Mouse (Mus musculus) embryonic stem cell, embryonic (primary cell): ENCODE data around the gene Ccdc86.

ENCODE experiments used
- CTCF ChIA-PET, 4 experiments: fragments of 300-600 bp in 2 of 4; fragments of 350-600 bp in 2 of 4; sonication (Branson Sonifier 250); formaldehyde crosslinking; loops; one replicate each; lab custom pipeline; 2022; ENCODE audit warnings: inconsistent platforms in 2 of 4; lab: Charles Lee
- POLR2A ChIA-PET, 4 experiments: fragments of 300-600 bp in 2 of 4; fragments of 350-600 bp in 2 of 4; sonication (Branson Sonifier 250); formaldehyde crosslinking; loops; one replicate each; lab custom pipeline; 2022; ENCODE audit warnings: antibody characterized with exemption in 4 of 4, inconsistent platforms in 1 of 4; lab: Charles Lee

The Ccdc86 gene

DNA sequence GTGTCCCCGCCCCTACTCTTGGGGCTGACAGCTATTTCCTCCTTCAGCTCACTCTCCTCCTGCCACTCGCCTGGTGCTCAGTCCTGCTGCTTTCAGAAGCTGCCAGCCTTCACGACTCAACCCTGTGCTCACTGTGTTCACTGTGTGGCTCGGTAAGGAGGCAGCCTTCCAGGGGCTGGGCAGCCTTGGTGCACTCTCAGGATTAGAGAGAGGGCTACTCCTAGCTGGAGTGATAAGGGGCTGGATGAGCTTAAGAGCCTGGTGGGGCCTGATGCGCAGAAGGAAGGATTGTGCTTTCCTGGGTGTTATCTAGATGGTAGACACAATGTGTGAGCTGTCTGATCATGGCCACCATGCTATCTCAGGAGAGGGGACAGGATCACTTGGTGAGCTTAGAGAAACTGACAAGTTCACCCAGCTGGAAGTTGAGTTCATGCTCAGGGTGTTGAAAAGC, 11.9 kb downstream of the Ccdc86 start, which contains the start of gene Ptgdr2:
Gene Ptgdr2 (plus strand): TSS at position 51 of the 454 bp plus-strand sequence.
- ChIA-PET CTCF (interaction anchor here (0.6 to 3.4 kb wide), 26 partner anchors 9 to 396 kb away, joined by 3 to 24 read pairs (median 4); partner anchors contain the start of genes Ccdc86 (in 1 of the 4) and Zp1 (in 1 of the 4)), POLR2A (interaction anchor here in 3 of 4 experiments (0.5 to 5.0 kb wide), 24 partner anchors 10 to 331 kb away, joined by 3 to 29 read pairs (median 3); partner anchors contain the start of genes Ccdc86 (in 2 of the 3), Prpf19 (in 1 of the 3) and Zp1 (in 1 of the 3))

DNA sequence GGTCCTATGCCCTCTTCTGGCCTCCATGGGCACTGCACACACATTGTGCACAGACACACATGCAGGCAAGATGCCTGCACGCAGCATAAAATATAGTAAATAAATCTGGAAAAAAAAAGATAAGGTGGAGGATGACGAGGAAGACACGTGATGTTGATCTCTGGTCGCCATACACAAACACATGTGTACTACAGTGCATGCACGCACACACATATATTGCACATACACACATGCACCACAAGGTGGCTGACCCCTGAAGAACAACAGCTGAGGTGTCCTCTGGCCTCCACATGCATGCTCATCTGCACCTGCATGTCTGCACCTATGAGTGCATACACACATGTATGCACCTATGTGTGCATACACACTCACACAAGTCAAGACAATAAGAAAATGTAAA, 13.0 kb downstream of the Ccdc86 start:
- POLR2A ChIA-PET, result interaction anchor here in 3 of 4 experiments (0.5 to 5.0 kb wide), 7 partner anchors 13 to 1075 kb away, joined by 3 to 29 read pairs (median 4); partner anchors contain the start of genes Ccdc86 (in 2 of the 3) and Prpf19 (in 1 of the 3)

GRCm38 (mm10) chr19:10935029-10935428, 14.0 kb downstream of the Ccdc86 start:
- CTCF ChIA-PET, result interaction anchor here in 3 of 4 experiments (0.7 to 3.4 kb wide), 6 partner anchors 26 to 226 kb away, joined by 3 to 24 read pairs (median 4); no protein-coding TSS in a partner anchor
- POLR2A ChIA-PET, result no interaction called here

More for the DNA sequence above, 13.0 kb downstream of the Ccdc86 start:
- CTCF ChIA-PET, result interaction anchor here (0.6 to 3.4 kb wide), 26 partner anchors 8 to 227 kb away, joined by 3 to 24 read pairs (median 3); partner anchors contain the start of genes Ccdc86 (in 1 of the 4) and Zp1 (in 1 of the 4)

- ChIA-PET CTCF (interaction anchor here in 1 of 4 experiments (0.7 kb wide), 1 partner anchor 70 kb away, joined by 3 read pairs; no protein-coding TSS in a partner anchor), POLR2A (interaction anchor here in 1 of 4 experiments (1.3 kb wide), 1 partner anchor 23 kb away, joined by 3 read pairs; no protein-coding TSS in a partner anchor)
These were observed 18.4 kb downstream of the Ccdc86 start for GRCm38 (mm10) chr19:10930641-10931040.

- ChIA-PET CTCF (interaction anchor here in 3 of 4 experiments (0.5 to 1.0 kb wide), 5 partner anchors 53 to 285 kb away, joined by 3 to 8 read pairs (median 3); no protein-coding TSS in a partner anchor), POLR2A (interaction anchor here in 3 of 4 experiments (0.6 to 1.3 kb wide), 9 partner anchors 11 to 203 kb away, joined by 3 to 9 read pairs (median 4); partner anchors contain the start of gene Ptgdr2 (in 1 of the 3))
These were observed 22.4 kb downstream of the Ccdc86 start for GRCm38 (mm10) chr19:10926666-10927065.

DNA sequence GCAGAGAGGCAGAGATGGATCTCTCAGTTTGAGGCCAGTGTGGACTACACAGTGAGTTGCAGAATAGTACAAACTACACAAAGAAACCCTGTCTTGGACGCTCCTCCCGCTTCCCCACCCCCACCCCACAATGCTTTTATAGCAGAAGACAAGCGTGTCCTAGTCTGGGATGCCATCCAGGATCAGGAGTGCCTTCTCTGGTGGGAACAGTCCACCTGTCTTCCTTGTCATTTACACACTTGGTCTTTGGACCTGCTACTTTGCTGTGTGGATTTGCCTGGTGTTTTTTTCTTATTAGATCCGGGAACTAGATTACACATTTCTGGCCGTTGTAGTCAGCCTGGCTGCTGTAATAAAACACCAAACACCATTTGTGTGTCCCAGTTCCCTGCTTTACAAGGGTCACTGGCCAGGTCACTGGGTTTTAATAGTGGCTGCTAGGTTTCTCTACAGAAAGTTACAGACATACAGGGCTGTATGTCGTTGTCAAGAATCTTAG, 22.9 kb downstream of the Ccdc86 start:
- POLR2A ChIA-PET, result interaction anchor here in 2 of 4 experiments (1.1 to 1.3 kb wide), 3 partner anchors 15 to 21 kb away, joined by 3 to 4 read pairs (median 4); no protein-coding TSS in a partner anchor

GRCm38 (mm10) chr19:10924220-10924619, 24.8 kb downstream of the Ccdc86 start:
- ChIA-PET CTCF (interaction anchor here in 1 of 4 experiments (1.1 kb wide), 1 partner anchor 12 kb away, joined by 3 read pairs; no protein-coding TSS in a partner anchor), POLR2A (interaction anchor here in 2 of 4 experiments (1.0 to 1.2 kb wide), 2 partner anchors 25 kb away, joined by 3 to 4 read pairs; partner anchors contain the start of gene Ccdc86 (in 1 of the 2))

More for the DNA sequence above, 22.9 kb downstream of the Ccdc86 start:
- CTCF ChIA-PET, result interaction anchor here in 1 of 4 experiments (1.0 kb wide), 1 partner anchor 53 kb away, joined by 4 read pairs; no protein-coding TSS in a partner anchor

DNA sequence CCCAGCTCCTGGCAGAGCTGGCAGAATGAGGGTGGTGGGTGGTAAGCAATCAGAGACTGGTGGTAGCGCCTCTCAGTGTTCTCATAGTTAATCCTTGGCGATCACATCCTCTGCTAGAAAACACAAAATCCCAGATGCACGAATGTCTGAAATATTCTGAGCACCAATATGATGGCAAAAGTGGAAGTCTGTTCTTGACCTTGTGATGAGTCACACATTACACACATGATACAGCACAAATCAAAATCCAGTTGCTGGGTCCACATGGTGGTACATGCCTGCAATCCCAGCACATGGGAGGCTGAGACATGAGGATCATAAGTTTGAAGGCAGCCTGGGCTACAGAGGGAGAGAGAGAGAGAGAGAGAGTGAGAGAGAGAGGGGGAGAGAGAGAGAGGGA, 28.0 kb downstream of the Ccdc86 start:
- ChIA-PET POLR2A (interaction anchor here in 1 of 4 experiments (1.9 kb wide), 1 partner anchor 16 kb away, joined by 5 read pairs; the partner anchor contains the start of gene Ptgdr2), CTCF (interaction anchor here in 2 of 4 experiments (0.6 to 2.0 kb wide), 4 partner anchors 12 to 22 kb away, joined by 3 to 11 read pairs (median 3); partner anchors contain the start of gene Ptgdr2 (in 1 of the 2))

GRCm38 (mm10) chr19:10920532-10920931, 28.5 kb downstream of the Ccdc86 start, which contains the start of gene Zp1:
Zp1 (minus strand) TSS chr19:10920632.
- ChIA-PET POLR2A (interaction anchor here in 2 of 4 experiments (1.3 to 2.2 kb wide), 6 partner anchors 11 to 28 kb away, joined by 5 to 8 read pairs (median 6); partner anchors contain the start of genes Ccdc86 (in 1 of the 2) and Ptgdr2 (in 1 of the 2)), CTCF (interaction anchor here in 2 of 4 experiments (0.5 to 2.0 kb wide), 5 partner anchors 12 to 280 kb away, joined by 3 to 11 read pairs (median 5); partner anchors contain the start of gene Ptgdr2 (in 1 of the 2))

DNA sequence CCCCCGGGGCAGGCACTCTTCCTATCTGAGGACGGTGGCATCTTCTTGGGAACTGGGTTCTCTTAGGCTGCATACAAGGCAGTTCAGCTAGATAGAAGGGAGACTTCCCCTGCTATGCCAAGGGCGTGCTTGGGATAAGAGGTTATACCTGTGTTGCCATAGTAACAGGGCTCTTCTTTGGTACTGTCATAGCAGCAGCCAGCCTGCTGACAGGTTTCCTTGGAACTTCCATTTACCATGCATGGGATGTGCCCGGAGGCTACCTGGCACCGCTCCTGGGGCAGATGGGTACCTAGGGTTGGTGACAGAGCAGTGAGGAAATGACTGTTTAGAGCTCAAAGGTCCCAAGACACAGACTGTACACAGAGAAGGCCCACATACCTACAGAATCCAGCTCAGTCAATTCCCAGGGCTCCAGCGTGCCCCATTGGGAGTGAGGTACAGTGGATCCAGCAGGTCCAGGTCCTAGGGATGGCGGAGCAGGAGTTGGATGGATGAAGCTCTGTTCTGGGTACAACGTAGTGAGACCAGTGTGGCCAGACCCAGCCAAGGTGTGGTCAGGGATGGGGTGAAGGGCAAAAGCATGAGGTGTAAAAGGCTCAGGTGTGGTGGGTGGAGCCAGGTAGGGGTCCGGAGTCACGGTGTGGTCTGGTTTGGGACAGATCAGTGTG, 30.6 kb downstream of the Ccdc86 start:
- ChIA-PET POLR2A (interaction anchor here in 2 of 4 experiments (0.8 to 2.2 kb wide), 6 partner anchors 10 to 31 kb away, joined by 3 to 7 read pairs (median 4); partner anchors contain the start of gene Ccdc86 (in 2 of the 2)), CTCF (interaction anchor here in 2 of 4 experiments (0.8 to 1.5 kb wide), 4 partner anchors 9 to 209 kb away, joined by 3 to 6 read pairs (median 4); no protein-coding TSS in a partner anchor)

DNA sequence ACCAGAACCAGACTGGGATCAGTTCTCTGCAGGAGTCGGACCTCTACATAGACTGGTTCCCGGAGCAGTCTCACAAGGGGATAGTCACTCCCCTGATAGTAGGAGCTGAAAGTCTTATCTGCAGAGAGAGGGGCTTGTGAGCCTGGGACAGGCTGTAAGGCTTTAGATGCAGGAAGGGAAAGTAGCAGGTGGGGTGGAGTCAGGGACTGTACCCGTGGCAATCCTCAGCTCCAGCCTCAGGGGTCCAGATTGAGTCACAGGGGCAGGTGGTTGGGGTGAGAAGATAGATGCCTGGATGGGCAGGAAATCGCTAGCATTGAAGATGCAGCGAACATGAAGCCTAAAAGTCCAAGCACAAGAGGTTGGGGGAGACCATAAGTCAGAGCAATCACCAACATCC, 32.6 kb downstream of the Ccdc86 start:
- CTCF ChIA-PET, result interaction anchor here in 3 of 4 experiments (0.6 to 1.6 kb wide), 7 partner anchors 9 to 202 kb away, joined by 3 to 8 read pairs (median 3); no protein-coding TSS in a partner anchor
- POLR2A ChIA-PET, result interaction anchor here in 3 of 4 experiments (0.7 to 3.4 kb wide), 13 partner anchors 8 to 782 kb away, joined by 3 to 13 read pairs (median 4); partner anchors contain the start of genes Prpf19 (in 2 of the 3) and Ccdc86 (in 1 of the 3)

DNA sequence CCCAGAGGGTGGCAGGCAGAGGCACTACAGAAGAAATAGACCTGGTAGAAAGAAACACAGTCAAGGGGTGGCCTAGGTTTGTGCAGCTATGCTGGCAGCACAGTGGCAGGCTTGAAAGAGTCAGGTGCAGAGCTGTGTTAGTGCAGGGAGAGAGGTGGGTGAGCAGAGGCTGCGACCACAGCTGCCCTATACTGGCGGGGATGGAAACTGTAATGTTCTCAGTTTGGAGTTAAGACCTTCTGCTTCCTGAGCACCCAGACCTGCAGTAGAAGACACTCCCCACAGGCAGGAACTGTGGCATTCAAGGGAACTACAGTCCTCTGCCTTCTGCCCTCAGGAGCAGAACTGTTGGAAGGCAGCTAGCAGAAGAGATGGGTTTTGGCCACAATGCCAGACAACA, 34.2 kb downstream of the Ccdc86 start:
- ChIA-PET CTCF (interaction anchor here in 2 of 4 experiments (0.6 to 1.9 kb wide), 5 partner anchors 10 to 200 kb away, joined by 3 to 6 read pairs (median 5); partner anchors contain the start of gene Ptgdr2 (in 1 of the 2)), POLR2A (interaction anchor here in 3 of 4 experiments (0.6 to 3.4 kb wide), 12 partner anchors 10 to 1031 kb away, joined by 3 to 13 read pairs (median 4); partner anchors contain the start of genes Ccdc86 (in 2 of the 3), Prpf19 (in 1 of the 3), Ptgdr2 (in 1 of the 3) and Tmem109 (in 1 of the 3))

DNA sequence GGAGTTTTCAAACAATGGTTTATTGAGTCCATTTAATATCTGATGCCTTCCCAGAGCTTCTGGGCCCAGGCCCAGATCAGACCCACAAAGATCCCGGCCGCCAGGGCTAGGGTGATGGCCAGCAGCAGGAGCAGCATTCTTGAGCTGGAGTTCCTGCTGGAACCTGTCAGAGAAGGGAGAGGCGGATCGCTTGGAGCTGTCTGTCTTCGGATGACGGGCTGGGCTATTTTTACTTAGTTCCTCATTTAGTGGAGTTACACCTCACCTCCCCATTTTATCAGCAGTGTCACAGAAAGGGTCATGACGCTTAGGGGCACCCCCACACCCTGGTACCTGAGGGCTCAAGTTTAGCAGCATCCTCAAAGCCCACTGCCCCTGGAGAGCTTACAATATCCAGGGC, 34.8 kb downstream of the Ccdc86 start:
- ChIA-PET CTCF (interaction anchor here in 1 of 4 experiments (0.9 to 1.9 kb wide), 3 partner anchors 10 to 65 kb away, joined by 5 to 6 read pairs (median 5); partner anchors contain the start of gene Ptgdr2), POLR2A (interaction anchor here in 3 of 4 experiments (0.6 to 3.4 kb wide), 13 partner anchors 9 to 1032 kb away, joined by 3 to 13 read pairs (median 4); partner anchors contain the start of genes Ccdc86 (in 2 of the 3), Prpf19 (in 1 of the 3), Ptgdr2 (in 1 of the 3) and Tmem109 (in 1 of the 3))

DNA sequence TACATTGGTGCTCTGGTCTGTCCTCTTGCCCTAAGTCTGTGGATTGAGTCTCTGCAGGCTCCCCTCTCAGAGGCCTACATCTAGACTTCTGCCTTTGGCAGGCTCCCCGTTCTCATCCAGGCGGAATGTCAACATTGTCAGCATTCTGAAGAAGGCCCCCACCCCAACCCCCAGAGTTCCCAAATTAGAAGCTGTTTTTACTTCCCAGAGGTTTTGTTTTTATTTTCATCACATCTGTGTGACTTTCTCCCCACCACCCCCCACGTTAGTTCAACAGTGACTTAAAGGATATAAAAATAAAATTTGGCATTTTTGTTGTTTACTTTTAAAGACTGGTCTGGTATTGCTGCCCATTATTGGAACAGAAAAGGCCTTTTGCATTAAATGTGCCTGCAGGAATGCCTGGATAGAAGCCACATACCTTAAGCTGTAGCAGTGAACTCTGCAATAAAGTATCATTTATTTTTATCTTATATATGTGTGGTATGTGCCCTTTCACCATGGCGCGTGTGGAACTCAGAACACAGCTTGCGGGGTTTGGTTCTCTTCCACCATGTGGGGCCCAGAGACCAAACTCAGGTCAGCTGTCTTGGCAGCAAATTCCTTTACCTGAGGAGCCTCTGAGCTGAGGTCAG, 39.9 kb downstream of the Ccdc86 start:
- CTCF ChIA-PET, result interaction anchor here (0.5 to 3.2 kb wide), 13 partner anchors 9 to 126 kb away, joined by 3 to 21 read pairs (median 8); partner anchors contain the start of genes Ptgdr2 (in 2 of the 4), Prpf19 (in 1 of the 4) and Zp1 (in 1 of the 4)
- POLR2A ChIA-PET, result interaction anchor here (0.6 to 6.7 kb wide), 19 partner anchors 9 to 313 kb away, joined by 3 to 49 read pairs (median 3); partner anchors contain the start of genes Prpf19 (in 3 of the 4) and Zp1 (in 1 of the 4)

GRCm38 (mm10) chr19:10907891-10908290, 41.2 kb downstream of the Ccdc86 start:
- POLR2A ChIA-PET, result interaction anchor here in 3 of 4 experiments (0.6 to 6.7 kb wide), 18 partner anchors 8 to 285 kb away, joined by 3 to 49 read pairs (median 4); partner anchors contain the start of genes Prpf19 (in 2 of the 3), Ccdc86 (in 1 of the 3), Ms4a10 (in 1 of the 3) and Zp1 (in 1 of the 3)
- CTCF ChIA-PET, result interaction anchor here (0.5 to 3.2 kb wide), 42 partner anchors 8 to 251 kb away, joined by 3 to 21 read pairs (median 5); partner anchors contain the start of genes Ptgdr2 (in 3 of the 4), Prpf19 (in 2 of the 4) and Zp1 (in 1 of the 4)
